Mouse (Mus musculus): ENCODE data around the gene Rasal2.
A peak's percentile ranks its signal among the peaks of the same experiment; 100 is the strongest.

Rasal2 gene

DNA sequence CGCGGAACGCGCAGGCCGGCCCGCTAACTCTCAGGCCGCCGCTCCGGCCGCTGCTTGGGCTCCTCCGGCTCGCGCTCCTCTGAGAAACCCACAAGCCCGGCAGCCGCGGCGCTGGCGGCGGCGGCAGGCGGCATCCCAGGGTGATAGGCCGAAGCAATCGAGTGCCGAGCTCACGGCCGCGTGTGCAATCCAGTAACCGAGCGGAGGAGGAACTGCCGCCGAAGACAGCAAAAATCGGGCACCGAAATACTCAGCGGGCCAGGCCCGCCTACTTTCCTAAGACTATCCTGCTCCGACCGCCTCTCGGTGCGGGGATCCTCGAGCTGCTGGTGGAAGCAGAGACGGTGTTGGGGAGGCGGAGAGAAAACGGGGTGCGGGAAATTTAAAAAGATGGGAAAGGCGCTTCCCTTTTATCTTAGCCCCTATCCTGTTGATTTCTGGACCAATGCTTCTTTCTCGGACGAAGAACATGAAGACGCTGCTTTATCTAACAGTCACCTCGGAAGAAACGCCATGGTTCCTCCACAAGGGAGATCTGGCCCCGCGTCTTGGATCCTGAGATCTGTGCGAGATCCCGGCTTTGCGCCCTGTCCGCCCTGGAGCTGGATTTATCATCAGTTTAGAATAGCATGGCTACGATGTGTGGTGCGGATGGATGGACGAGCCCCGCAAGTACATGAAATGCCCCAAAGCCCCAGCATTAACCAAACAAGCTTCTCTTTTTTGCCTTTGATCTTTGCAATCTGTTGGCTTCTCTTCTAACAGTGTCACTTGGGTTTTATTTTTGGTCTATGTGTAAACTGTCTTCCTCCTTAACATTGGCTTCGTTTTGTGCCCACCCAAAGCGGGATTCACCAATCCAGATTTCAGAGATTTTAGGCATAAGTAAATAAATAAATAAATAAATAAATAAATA, at the start of gene Rasal2:
Gene Rasal2, minus strand, starts transcription at position 142 of the 916 bp plus-strand sequence.
- DNase-seq (ENCODE audit: low spot score in 2 of 2): peak; percentile 92 to 94

DNA sequence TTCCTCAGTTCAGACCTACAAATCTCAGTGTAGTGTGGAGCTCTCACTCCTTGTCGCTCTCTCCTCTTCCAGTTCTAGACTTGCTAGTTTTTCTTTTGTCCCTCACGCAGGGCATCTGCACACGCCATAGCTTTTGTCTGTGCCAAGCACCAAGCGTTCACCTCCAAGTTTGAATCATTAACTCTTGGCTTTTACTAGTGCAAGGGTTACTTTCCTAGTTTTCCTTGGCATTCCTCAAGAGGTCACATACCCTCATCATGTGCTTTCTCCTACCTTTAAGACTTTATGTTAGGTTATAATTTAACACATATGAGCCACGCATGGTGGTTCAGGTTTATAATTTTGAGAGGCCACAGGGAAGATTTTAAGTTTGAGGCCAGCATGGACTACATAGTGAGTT, 48.9 kb upstream of the Rasal2 start:
- no peak for DNase-seq (ENCODE audit: low spot score in 2 of 2)

DNA sequence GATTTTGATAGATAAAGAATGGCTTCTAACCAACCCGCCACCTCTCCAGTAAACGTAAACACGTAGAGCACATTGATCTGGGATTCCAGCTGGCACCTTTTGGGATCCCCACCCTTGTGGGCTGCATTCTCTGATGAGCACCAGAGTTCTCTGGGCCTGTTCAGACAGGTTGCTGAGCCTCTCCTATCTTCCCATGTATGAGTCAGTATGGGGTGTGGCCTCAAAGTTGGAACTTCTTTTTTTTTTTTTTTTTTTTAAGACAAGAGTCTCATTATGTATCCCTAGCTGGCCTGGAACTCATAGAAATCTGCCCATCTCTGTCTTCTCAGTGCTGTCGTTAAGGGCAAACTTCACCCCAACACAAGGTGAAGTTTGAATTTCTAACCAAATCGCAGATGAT, 47.5 kb upstream of the Rasal2 start:
- DNase-seq (ENCODE audit: low spot score in 2 of 2): no peak

DNA sequence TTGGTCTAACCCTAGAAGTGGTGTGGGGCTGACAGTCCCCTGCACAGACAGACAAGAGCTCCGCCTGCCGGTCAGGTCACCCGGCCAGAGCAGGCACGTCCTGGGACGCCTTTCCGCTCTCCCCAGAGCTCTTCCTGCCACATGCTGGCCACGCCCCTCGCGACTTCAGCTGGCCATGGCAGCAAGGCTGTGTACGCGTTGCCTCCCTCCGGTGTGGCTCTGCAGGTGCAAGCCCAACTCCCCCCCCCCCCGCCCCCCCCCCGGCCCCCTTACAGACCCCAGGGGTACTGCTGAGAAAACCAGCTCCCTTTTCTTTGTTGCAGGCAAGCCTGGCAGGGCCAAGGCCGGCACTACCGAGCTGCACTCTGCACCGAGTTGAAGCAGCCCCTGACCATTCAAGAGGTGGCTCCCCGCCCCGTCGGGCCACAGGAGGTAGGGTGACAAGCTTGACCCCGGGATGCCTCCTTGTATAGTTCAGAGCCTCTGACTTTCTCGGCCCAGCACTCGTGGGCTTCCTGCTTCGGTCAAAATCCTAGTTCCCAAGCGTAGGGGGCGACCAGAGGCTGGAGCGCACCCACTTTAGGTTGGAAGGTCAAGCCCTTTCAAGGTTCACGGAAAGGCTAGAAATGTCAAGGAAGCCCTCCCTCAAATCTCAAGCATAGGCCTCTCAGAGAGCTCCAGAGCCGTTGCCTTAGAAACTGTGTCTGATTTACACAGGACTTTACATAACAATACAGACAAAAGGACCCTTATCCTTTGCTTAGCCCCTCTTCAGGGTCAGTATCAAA, 46.2 kb upstream of the Rasal2 start, which contains the start of gene Cryzl2:
Gene Cryzl2, plus strand, starts transcription at position 157 of the 788 bp plus-strand sequence.
- DNase-seq (ENCODE audit: low spot score in 2 of 2): peak; percentile 66 to 84

DNA sequence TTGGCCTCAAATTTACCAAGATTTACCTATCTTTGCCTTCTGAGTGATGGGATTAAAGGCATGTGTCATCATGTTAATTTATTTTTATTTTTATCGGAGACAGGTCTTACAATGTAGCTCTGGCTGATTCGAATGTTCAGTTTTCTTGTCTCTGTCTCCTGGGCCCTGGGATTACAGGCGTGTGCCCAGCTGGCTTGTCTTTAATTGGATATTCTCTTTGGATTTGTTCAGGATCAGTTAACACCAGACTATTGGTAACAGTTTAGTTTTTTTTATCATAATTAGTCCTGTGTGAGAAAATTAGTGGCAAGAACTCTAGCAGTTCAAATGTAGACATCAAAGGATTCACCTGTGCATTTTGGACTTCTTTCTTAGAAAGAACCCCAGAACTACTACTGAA, 45.4 kb upstream of the Rasal2 start:
- DNase-seq (ENCODE audit: low spot score in 2 of 2): no peak

DNA sequence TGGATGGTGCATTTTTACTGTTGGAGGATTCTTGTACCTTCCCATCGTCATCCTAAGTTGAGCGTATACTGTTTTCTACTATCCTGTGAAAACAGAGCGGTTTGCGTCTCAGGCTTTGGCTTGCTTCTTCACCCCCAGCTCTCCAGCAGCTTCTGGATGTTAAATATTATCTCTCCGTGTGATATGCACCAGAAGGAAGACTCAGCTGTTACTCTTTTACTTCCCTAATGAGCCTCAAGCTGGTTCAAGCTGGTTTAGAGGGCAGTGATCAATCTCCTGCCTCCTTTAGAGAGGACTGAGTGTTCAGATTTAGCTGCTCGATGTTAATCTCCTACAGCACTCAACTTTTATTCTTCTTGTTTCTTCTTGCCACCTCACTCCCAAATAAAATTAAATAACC, 42.5 kb upstream of the Rasal2 start:
- DNase-seq (ENCODE audit: low spot score in 2 of 2): no peak

DNA sequence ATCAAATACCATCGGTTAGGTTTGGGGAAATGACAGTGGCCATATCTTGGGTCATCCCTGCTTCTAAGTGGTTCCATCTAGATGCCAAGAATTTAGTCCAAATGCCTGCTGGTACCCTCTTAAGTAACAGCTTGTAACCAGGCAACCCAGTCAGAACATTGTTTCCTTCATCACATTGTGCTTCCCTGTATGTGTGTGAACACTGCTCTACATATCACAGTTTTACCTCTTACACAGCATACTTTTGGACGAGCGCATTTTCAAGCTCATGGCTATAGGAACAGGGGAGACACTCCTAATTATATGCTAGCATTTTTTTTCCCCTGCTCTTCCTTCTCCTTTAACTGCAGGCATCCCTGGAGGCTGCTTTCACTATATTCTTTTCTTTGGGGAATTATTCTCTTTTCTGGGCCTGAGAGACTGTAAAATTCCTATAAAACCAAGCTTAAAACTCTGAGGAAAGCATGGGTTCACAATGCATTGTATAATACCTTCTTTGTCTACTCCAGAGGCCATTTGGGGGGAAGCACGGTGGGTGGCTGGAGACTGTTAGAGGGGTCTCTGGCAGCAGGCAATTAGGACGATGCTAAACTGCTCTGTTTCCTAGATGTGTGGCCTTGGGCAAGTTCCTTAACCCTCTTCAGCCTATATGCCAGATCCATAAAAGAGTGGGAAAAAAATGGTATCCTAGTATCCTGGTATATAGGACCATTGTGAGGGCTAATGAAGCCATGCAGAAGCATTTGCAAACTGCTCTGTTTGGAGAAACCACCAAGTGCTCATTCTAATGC, 40.6 kb upstream of the Rasal2 start:
- DNase-seq (ENCODE audit: low spot score in 2 of 2): no peak

DNA sequence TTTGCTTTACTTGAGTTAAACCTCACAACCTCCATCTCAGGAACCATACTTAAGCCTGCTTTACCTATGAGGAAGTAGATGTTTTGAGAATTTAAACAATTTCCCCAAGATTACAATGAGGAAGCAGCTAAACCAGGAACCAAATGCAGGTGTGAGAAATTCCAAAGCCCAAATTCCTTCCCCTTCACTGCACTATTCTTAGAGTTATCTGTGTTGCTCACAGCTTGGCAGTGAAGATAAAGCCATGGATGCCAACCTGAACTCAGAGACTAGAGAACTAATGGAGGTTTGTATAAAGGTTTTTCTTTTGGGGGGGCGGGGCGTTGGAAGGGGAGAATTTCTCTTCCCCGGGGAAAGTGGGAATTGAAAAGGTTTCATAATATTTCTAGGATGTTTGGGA, 39.9 kb upstream of the Rasal2 start:
- no peak for DNase-seq (ENCODE audit: low spot score in 2 of 2)

DNA sequence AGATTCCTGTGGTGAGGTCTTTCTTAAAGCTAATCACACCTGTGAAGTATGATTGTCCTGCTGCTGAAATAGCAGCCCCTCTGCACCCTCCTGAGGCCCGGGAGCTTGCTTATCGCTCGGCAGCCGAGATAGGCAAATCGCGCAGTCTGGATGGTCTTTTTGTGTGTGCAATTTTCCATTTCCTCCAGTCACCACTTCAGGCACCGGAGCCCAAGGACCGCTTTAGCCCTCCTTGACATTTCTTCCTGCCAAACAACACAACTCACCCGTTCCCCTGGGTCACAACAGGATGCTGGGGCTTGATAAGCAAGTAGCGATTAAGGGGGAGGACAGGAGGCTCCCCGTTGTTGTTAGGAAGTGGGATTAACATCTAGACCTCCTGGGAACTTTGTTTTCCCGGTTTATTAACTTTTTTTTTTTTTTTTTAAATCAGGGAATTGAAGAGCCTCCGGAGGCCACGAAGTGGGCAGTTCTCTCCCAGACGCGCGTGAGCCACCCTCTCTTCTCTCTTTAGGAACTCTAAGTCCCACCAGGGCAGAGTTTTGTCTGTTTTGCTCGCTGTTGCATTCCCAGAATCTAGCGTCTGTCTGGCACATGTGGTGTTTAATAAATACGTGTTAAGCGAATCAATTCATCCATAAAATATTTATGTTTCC, 37.7 kb upstream of the Rasal2 start:
- no peak for DNase-seq (ENCODE audit: low spot score in 2 of 2)

DNA sequence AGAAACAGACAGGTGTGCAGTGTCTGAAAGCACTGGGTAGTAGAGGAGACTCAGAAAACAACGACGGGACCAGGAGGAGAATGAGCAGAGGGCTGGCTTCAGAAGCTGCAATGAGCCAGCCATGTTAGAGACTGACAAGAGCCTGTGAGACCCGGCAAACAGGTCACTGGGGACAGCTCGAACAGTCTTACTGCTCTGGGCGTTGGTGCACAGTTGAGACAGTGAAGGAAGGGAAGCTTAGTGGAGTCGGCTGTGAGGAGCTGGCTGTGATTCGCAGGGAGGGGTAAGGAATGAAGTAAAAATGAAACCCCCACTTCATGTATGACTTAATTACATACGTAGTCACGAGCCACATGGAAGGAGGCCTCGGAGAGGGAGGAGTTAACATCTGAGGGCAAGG, 37.1 kb upstream of the Rasal2 start:
- DNase-seq (ENCODE audit: low spot score in 2 of 2): no peak

DNA sequence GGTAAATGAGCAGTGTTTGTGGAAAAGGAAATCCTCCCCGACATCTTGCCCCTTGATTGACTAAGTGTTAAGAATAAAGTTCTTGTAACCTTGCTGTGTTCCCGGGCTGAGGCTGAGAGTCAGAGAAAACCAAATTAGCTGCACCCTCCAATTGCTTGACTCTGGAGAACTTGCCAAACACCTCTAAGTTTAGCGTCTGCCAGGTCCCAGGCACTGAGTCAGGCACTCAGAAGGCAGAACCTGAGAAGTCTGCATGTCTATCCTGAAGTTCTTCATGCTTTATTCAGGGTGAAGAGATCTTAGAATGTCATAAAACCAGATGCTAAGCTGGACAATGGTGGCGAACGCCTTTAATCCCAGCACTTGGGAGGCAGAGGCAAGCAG, 36.4 kb upstream of the Rasal2 start:
- no peak for DNase-seq (ENCODE audit: low spot score in 2 of 2)

DNA sequence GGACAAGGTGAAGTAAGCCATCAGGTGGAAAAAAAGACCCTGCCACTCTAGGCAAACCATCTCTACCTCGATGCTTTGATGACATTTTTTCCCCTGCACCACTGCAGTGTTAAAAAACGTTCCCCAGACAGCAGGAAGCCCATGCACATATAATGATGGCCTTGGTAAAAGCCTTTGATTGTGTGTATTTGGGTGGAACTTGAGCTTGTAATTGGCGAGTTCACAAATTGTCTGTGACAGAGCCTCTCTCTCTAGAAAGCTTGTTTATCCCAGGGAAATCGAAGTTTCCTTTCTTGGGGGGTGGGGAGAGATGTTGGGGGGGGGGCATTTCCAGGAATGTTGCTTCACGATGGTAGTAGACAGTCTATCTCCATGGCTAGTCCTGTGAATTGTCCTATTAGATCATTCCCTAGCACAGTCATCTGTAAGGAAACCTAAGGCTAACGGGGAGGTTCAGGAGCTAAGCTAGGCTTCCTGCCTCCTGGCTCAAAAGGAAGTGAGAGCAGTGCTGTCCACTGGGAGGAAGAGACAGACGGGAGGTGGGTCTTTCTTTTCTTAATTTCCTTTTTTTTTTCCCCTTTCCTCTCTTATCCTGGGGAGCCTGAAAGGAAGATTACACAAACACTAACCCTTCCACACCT, 35.9 kb upstream of the Rasal2 start:
- no peak for DNase-seq (ENCODE audit: low spot score in 2 of 2)

DNA sequence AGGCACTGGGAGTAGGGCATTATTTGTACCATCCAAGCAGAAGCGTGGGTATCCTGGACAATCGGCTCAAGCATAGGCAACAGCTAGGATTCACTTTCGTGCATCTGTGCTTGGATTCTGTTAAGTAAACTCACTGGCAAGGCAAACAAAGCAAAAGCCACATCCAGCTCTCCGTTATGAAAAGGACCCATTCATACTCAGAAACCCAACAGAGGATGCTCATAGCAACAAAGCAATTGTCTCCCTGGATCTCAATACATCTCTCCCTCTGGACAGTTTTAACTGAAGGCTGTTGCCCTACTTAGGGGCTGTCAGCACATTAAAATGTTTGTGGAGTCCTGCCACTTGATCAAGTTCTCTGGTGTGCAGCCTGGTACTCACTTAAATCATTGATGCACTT, 34.7 kb upstream of the Rasal2 start:
- no peak for DNase-seq (ENCODE audit: low spot score in 2 of 2)

DNA sequence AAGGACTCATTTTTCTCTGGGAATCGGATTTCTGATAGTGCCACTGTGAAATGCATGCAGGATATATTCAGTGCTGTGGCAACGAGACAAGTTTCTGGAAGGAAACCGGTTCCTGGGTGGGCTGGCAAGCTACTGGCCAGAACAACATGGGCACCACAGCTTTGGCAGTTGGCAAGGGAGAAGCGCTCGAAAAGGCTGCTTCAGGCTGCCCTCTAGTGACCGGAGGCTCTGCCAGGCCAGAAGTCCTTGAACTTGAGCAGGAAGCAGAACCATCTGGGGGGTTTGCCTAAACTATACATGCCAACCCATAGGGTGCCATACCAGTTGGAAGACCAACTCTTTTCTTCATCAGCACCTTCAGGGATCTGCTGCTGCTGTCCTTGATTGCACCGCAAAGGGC, 33.9 kb upstream of the Rasal2 start:
- peak in 1 of 2 experiments; percentile 29 for DNase-seq (ENCODE audit: low spot score in 2 of 2)

DNA sequence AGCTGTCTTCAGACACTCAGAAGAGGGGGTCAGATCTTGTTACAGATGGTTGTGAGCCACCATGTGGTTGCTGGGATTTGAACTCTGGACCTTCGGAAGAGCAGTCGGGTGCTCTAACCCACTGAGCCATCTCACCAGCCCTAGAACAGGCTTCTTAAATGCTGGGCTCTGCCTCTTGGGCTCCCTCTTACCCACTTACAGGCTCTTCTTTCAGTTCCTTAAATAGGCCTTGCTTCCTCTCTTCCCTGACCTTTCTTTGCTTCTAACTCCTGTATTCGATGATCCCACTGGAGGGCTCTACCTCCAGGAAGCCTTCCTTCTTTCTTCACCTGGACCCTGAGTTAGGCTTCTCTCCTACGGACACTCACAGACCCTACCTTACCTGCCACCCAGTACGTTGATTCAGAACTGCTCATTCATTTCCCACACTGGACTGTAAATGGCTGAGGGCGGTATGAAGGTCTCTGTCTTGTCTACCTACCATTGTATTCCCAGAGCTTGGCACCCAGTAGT, 33.1 kb upstream of the Rasal2 start:
- DNase-seq (ENCODE audit: low spot score in 2 of 2): no peak

DNA sequence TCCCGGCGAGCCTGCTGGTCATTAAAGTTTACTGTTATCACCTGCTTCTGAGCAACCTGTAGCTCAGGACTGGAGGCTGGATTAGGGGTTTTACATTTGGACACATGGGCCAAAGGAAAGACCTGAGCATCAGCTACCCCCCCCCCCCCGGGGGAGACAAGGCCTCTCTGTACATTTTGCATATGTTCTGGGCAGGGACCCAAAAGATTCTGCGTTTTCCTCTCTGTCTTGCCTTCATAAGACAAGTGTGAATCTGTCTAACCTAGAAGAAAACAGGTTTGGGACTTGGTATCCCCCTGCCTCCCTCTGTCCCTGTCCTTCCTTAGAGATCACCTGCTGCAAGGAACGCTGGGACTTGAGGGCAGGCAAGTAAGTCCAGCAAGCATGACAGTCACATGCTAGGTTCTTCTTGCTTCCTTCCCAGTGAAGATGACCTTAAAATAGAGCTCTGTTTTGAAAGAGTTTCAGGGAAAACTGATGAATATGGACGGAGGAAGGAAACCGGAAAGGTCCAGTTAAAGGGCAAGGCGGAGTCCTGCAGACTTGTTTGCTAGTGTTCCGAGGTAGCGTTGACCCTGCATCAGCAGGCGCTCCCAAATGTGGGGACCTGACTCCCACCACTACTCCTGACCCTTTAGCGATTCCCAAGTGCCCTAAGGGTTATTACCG, 32.4 kb upstream of the Rasal2 start:
- DNase-seq (ENCODE audit: low spot score in 2 of 2): no peak

DNA sequence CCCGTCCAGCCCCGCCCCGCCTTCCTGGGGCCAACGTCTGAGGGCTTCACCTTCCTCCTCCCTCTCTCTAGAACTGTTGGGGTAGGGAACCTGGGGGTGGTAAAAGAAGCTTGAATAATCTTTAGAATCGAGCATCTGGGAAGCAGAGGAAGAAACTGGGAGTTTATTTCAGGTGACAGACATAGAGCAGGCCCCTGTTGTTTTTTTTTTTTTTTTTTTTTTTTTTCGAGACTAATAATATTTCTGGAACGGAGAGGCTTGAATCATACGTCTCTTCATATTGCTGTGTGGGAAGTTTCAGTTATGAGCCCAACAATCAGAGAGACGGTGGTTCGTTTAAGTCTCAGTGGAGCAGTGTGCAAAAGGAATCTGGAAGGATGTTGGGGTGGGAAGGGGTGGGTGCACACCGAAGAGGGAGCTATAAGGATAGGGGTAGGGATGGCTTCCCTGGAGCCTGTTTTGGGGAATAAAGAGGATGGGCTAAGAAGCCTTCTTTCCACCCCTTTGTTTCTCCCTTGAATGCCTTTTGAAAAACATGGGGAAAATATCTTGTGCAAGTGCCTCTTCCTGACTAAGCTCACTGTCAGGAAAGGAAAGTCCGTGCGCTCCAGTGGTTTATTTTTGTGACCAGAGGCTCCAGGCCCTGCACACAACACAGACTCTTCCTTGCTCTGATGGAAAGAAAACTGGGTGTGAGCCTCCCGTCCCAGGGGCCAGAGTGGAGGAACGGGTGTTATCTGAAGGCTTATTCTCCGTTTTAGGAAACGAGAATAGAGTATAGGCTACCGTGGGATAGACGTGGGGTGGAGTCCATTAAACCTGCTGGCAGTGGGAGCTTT, 31.5 kb upstream of the Rasal2 start:
- DNase-seq (ENCODE audit: low spot score in 2 of 2): no peak

DNA sequence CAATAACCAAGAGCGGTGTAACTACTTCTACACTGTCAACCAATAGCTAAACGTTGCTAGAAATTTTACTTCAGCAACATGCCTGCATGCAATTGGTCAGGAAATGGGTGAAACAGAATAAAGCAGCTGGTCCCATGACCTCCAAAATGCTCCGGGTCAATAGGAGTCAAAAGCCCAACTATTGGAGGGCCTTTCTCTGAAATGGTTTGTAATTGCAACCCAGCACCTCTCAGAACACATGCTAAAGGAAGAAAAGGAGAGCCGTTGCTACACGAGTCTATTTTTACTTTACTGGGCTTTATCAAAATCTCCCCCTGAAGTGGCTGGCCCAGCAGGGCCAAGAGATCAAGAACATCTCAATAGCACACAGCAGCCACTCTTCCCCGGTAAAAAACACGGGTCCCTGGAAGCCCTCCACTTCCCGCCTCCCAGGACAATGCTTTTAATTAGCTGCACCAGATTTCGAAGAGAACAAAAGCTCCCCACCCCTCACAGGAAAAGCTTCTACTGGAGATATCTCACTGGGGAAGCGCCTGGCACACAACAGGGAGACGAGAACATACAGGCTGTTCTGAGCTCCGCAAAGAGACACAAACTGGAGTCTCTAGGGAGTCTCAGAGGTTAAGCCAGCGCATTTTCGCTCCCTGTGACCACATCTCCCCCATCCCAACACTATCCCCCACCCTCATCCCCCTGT, 30.8 kb upstream of the Rasal2 start:
- peak in 1 of 2 experiments; percentile 21 for DNase-seq (ENCODE audit: low spot score in 2 of 2)

Data from urinary bladder, postnatal 4 days (tissue).